Comparison of ENCODE assay signal across 8 mouse cellular contexts in the genomic region with DNA sequence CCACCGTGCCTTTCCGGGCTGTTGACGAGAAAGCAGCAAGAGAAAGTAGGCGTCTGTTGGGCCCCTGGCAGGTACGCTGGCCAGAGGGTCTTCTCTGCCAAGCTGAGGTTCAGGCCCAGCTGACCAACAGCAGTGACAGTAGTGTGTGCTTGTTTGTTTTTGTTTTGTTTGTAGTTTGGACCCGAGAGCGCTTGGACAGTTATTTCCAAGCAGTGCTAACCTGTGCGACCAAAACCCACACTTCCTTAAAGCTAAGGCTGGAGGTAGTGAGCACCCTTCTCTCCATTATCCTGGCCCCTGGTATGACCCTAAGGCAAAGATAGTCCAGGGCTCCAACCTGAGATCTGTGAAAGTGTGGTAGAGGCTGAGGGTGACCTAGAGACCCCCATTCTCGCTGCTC. TPM values are rescaled to one million over a fixed set of nuclear protein-coding genes. Genes with fewer than 3 reads are reported as not detected.
DNase-seq lines count a peak whose midpoint lies in the region; ATAC-seq and TF ChIP-seq lines count a peak whose summit lies in the region.

No protein-coding gene starts in this region.

- peaks cover 32% of the 10 kb centered on the region for H3K27me3 ChIP-seq in forebrain, embryonic 12.5 days
- peaks cover 100% of the 10 kb centered on the region for H3K27me3 ChIP-seq in limb, embryonic 10.5 days (ENCODE audit: low read depth, poor library complexity, severe bottlenecking)
- H3K27me3 ChIP-seq in neural tube, embryonic 14.5 days (ENCODE audit: control insufficient read depth, insufficient read depth, low read length): no peaks in the 10 kb centered on the region

- H3K36me3 ChIP-seq in forebrain, embryonic 12.5 days (replicated peaks): peaks cover 30% of the 10 kb centered on the region
- H3K36me3 ChIP-seq in limb, embryonic 10.5 days: no peaks in the 10 kb centered on the region
- H3K36me3 ChIP-seq in neural tube, embryonic 14.5 days (ENCODE audit: control insufficient read depth, insufficient read depth, low read length): peaks cover 4% of the 10 kb centered on the region; the same call in 1 of the 2 replicates

- H3K4me2 ChIP-seq in forebrain, embryonic 12.5 days: peak overlapping the region; percentile 59
- H3K4me2 ChIP-seq in neural tube, embryonic 14.5 days (ENCODE audit: low read depth, low read length): peak overlapping the region; percentile 57

- intact Hi-C loops in left cerebral cortex, adult 2 months (cut with DNase I): no loop called here
- intact Hi-C loops in left cerebral cortex, postnatal 14 days (cut with DNase I): no loop called here

- H3K4me3 ChIP-seq in left cerebral cortex, adult 2 months: peak overlapping the region; percentile 32
- H3K4me3 ChIP-seq in forebrain, embryonic 12.5 days (replicated peaks): peak overlapping the region; percentile 38
- peak overlapping the region; percentile 51 for H3K4me3 ChIP-seq in limb, embryonic 10.5 days
- peak overlapping the region; percentile 30 for H3K4me3 ChIP-seq in neural tube, embryonic 14.5 days (ENCODE audit: low read depth, low read length)

- H3K4me1 ChIP-seq in forebrain, embryonic 12.5 days: peaks cover 99% of the 10 kb centered on the region
- H3K4me1 ChIP-seq in limb, embryonic 10.5 days: peaks cover 9% of the 10 kb centered on the region
- peaks cover 66% of the 10 kb centered on the region for H3K4me1 ChIP-seq in neural tube, embryonic 14.5 days (ENCODE audit: control insufficient read depth, insufficient read depth, low read length)

- H3K27ac ChIP-seq in left cerebral cortex, adult 2 months: peak overlapping the region; percentile 95
- H3K27ac ChIP-seq in forebrain, embryonic 12.5 days: peak overlapping the region; percentile 100
- H3K27ac ChIP-seq in limb, embryonic 10.5 days: peak overlapping the region; percentile 66
- peak overlapping the region; percentile 98 for H3K27ac ChIP-seq in neural tube, embryonic 14.5 days (ENCODE audit: low read depth, low read length)

- no peaks in the 10 kb centered on the region for H3K9me3 ChIP-seq in forebrain, embryonic 12.5 days
- no peaks in the 10 kb centered on the region for H3K9me3 ChIP-seq in limb, embryonic 10.5 days (replicated peaks)
- H3K9me3 ChIP-seq in neural tube, embryonic 14.5 days (ENCODE audit: control insufficient read depth, low read length): no peaks in the 10 kb centered on the region

- TF ChIP-seq CTCF in left cerebral cortex, adult 2 months (IDR thresholded peaks at IDR 0.05): no peak

- H3K9ac ChIP-seq in forebrain, embryonic 12.5 days: peak overlapping the region; percentile 83
- H3K9ac ChIP-seq in neural tube, embryonic 14.5 days (replicated peaks; ENCODE audit: low read depth, low read length): peak overlapping the region; percentile 70

- DNase-seq in left cerebral cortex, adult 2 months (ENCODE audit: extremely low spot score in 1 of 2, low spot score in 2 of 2): no peak
- no peak for DNase-seq in left cerebral cortex, postnatal 14 days (ENCODE audit: low spot score in 2 of 2)
- no peak for DNase-seq in limb, embryonic 10.5 days (ENCODE audit: low spot score)
- no peak for DNase-seq in layer of hippocampus, adult 8-10 months (ENCODE audit: low spot score in 2 of 2)
- DNase-seq in spleen, postnatal 36 days (ENCODE audit: low spot score in 2 of 2): no peak
- no peak for DNase-seq in thymus, adult 18-20 months

- no peak for ATAC-seq in forebrain, embryonic 12.5 days (ENCODE audit: low FRiP score)
- no peak for ATAC-seq in neural tube, embryonic 14.5 days (ENCODE audit: low read depth)

- WGBS in forebrain, embryonic 12.5 days: 30% methylated on average over 9 of the region's 9 CpGs
- 32% methylated on average over 9 of the region's 9 CpGs for WGBS in limb, embryonic 10.5 days
- 17% methylated on average over 9 of the region's 9 CpGs for WGBS in neural tube, embryonic 14.5 days

RNA-seq across cellular contexts. Expression of a gene that starts 49.7 kb away (rescaled TPM):
- total RNA-seq in left cerebral cortex, adult 2 months (2021): 100 to 1,000 TPM in 1 of 2 experiments, 10 to 100 TPM in 1; 86.7 to 100 TPM
- total RNA-seq in left cerebral cortex, postnatal 14 days (2021): 10 to 100 TPM; 84.3 to 90.1 TPM
- 41.7 and 45.1 TPM in 2 replicates for polyA plus RNA-seq in forebrain, embryonic 12.5 days (2016; fragmentation: Nextera tagmentation; extraction: Ambion mirVana)
- 41.1 and 42.3 TPM in 2 replicates for polyA plus RNA-seq in limb, embryonic 10.5 days (2016; fragmentation: Nextera tagmentation; extraction: Ambion mirVana)
- 23.0 and 30.5 TPM in 2 replicates for polyA plus RNA-seq in neural tube, embryonic 14.5 days (2014; fragmentation: Nextera tagmentation; extraction: Ambion mirVana)
- 100 to 1,000 TPM in 1 of 4 experiments, 10 to 100 TPM in 3; 87.5 to 101 (median 95.1) TPM for total RNA-seq in layer of hippocampus, adult 8-10 months (2022)
